Mouse (Mus musculus) heart, postnatal 0 days (tissue): Measurements from ENCODE around the gene Pdlim7.

ENCODE experiments used
- CTCF ChIP-seq: IDR thresholded peaks from 2 replicates; pipeline ENCODE4 v1.5.1; 2016; ENCODE audit warnings: antibody characterized with exemption, control low read depth, low read depth
- EP300 ChIP-seq: IDR thresholded peaks from 2 replicates; pipeline ENCODE4 v1.6.1; 2016; ENCODE audit warnings: antibody characterized with exemption, low read depth

- TF ChIP-seq CTCF (no peak), EP300 (no peak)
These were observed 10.6 kb upstream of the Pdlim7 start for GRCm38 (mm10) chr13:55523951-55524600.
